Mouse (Mus musculus): ENCODE measurements around the gene Smdt1. TPM values are rescaled to one million over a fixed set of nuclear protein-coding genes. Genes with fewer than 3 reads are reported as not detected.

Smdt1 gene
- total RNA-seq, 2 experiments from 2014 or later, result 52.8 to 202 TPM

Other genes starting within 250 kb of the Smdt1 start
- gene Ccdc134, start 211.0 kb upstream of the Smdt1 start, total RNA-seq (2015; ENCODE audit: low replicate concordance), result 2.9 and 12.6 TPM in 2 replicates
- gene Ccdc134, start 211.0 kb upstream of the Smdt1 start, total RNA-seq (2017; ENCODE audit: low replicate concordance), result 5.5 and 5.8 TPM in 2 replicates
- gene Srebf2, start 191.8 kb upstream of the Smdt1 start, total RNA-seq (2015; ENCODE audit: low replicate concordance), result 40.7 and 42.9 TPM in 2 replicates
- 36.2 and 43.0 TPM in 2 replicates for gene Srebf2, start 191.8 kb upstream of the Smdt1 start, total RNA-seq (2017; ENCODE audit: low replicate concordance)
- not detected in 2 replicates for gene Shisa8, start 126.1 kb upstream of the Smdt1 start, total RNA-seq (2015; ENCODE audit: low replicate concordance)
- not detected in 2 replicates for gene Shisa8, start 126.1 kb upstream of the Smdt1 start, total RNA-seq (2017; ENCODE audit: low replicate concordance)
- 13.4 and 15.5 TPM in 2 replicates for gene Tnfrsf13c, start 114.6 kb upstream of the Smdt1 start, total RNA-seq (2015; ENCODE audit: low replicate concordance)
- gene Tnfrsf13c, start 114.6 kb upstream of the Smdt1 start, total RNA-seq (2017; ENCODE audit: low replicate concordance), result 6.7 and 11.9 TPM in 2 replicates
- 50.7 and 56.2 TPM in 2 replicates for gene Cenpm, start 94.2 kb upstream of the Smdt1 start, total RNA-seq (2015; ENCODE audit: low replicate concordance)
- 11.6 and 36.7 TPM in 2 replicates for gene Cenpm, start 94.2 kb upstream of the Smdt1 start, total RNA-seq (2017; ENCODE audit: low replicate concordance)
- gene 1500009C09Rik, start 86.6 kb upstream of the Smdt1 start, total RNA-seq (2015; ENCODE audit: low replicate concordance), result not detected in 2 replicates
- not detected in 2 replicates for gene 1500009C09Rik, start 86.6 kb upstream of the Smdt1 start, total RNA-seq (2017; ENCODE audit: low replicate concordance)
- not detected in 2 replicates for gene Sept3, start 64.1 kb upstream of the Smdt1 start, total RNA-seq (2015; ENCODE audit: low replicate concordance)
- not detected in 2 replicates for gene Sept3, start 64.1 kb upstream of the Smdt1 start, total RNA-seq (2017; ENCODE audit: low replicate concordance)
- not detected in 2 replicates for gene Wbp2nl, start 40.0 kb upstream of the Smdt1 start, total RNA-seq (2015; ENCODE audit: low replicate concordance)
- gene Wbp2nl, start 40.0 kb upstream of the Smdt1 start, total RNA-seq (2017; ENCODE audit: low replicate concordance), result not detected in 2 replicates
- 119 and 154 TPM in 2 replicates for gene Naga, start within 50 bp of the Smdt1 start, total RNA-seq (2015; ENCODE audit: low replicate concordance)
- gene Naga, start within 50 bp of the Smdt1 start, total RNA-seq (2017; ENCODE audit: low replicate concordance), result 62.6 and 69.7 TPM in 2 replicates
- gene Pheta2, start within 50 bp of the Smdt1 start, total RNA-seq (2015; ENCODE audit: low replicate concordance), result 88.4 and 89.0 TPM in 2 replicates
- 85.0 and 97.9 TPM in 2 replicates for gene Pheta2, start within 50 bp of the Smdt1 start, total RNA-seq (2017; ENCODE audit: low replicate concordance)
- 91.4 and 203 TPM in 2 replicates for gene Ndufa6, start 15.4 kb downstream of the Smdt1 start, total RNA-seq (2015; ENCODE audit: low replicate concordance)
- 31.5 and 64.6 TPM in 2 replicates for gene Ndufa6, start 15.4 kb downstream of the Smdt1 start, total RNA-seq (2017; ENCODE audit: low replicate concordance)
- not detected in 2 replicates for gene Cyp2d22, start 41.3 kb downstream of the Smdt1 start, total RNA-seq (2015; ENCODE audit: low replicate concordance)
- gene Cyp2d22, start 41.3 kb downstream of the Smdt1 start, total RNA-seq (2017; ENCODE audit: low replicate concordance), result not detected in 2 replicates
- gene Cyp2d11, start 55.1 kb downstream of the Smdt1 start, total RNA-seq (2015; ENCODE audit: low replicate concordance), result not detected in 2 replicates
- not detected in 2 replicates for gene Cyp2d11, start 55.1 kb downstream of the Smdt1 start, total RNA-seq (2017; ENCODE audit: low replicate concordance)
- not detected in 2 replicates for gene Cyp2d10, start 68.2 kb downstream of the Smdt1 start, total RNA-seq (2015; ENCODE audit: low replicate concordance)
- not detected in 2 replicates for gene Cyp2d10, start 68.2 kb downstream of the Smdt1 start, total RNA-seq (2017; ENCODE audit: low replicate concordance)
- gene Cyp2d9, start 94.5 kb downstream of the Smdt1 start, total RNA-seq (2015; ENCODE audit: low replicate concordance), result not detected in 2 replicates
- not detected in 2 replicates for gene Cyp2d9, start 94.5 kb downstream of the Smdt1 start, total RNA-seq (2017; ENCODE audit: low replicate concordance)
- gene Cyp2d12, start 216.1 kb downstream of the Smdt1 start, total RNA-seq (2015; ENCODE audit: low replicate concordance), result not detected in 2 replicates
- not detected in 2 replicates for gene Cyp2d12, start 216.1 kb downstream of the Smdt1 start, total RNA-seq (2017; ENCODE audit: low replicate concordance)

All from erythroid progenitor cell, adult 5-6 weeks (primary cell).